Mouse (Mus musculus) cerebellum, adult 9-10 months (tissue): Measurements from ENCODE around the gene Cox6b2.
"Not testable (repeated sequence)": the region's sequence is repeated elsewhere in the genome, so short reads cannot be mapped to it uniquely, and the experiment has no call there.

Source experiments
- DNase-seq: peaks from one replicate; pipeline ENCODE4 v3.0.0; 2022

Cox6b2 gene

DNA sequence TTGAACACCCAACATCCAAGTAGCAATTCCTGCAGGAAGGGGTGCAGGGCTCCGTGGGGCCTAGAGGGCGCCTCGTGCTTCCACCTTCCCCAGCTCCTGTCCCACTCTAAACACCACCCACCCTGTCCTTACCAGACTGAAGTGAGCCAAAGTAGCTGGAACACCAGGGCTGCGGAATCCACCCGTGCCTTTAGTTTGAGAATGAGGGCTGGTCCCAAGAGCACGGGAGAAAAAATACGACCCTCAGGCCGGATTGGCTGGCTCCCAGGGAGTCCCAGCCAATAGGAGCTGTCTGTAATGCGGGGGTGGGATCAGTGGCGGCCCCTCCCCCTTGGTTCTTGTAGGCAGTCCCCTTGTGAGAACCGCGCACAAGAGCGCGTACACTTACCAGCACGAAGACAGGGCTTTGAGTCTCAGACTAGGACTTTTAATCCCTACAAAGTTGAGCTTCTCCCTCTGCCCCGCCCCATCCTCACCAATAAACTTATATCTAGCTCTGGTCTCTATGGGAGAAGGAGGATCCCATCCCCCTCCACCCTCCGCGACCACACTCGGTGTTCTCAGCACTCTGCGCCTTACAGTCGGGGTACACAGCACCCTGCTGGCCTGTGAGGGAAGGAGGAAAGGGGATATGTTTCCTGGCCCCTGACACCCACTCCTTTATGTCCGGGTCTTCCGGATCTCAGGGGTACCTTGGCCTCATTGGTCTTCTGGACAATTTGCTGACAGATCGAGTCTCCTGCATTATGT is at the start of gene Cox6b2:
Gene Cox6b2, minus strand, starts transcription at position 274 of the 750 bp plus-strand sequence.
- peak; percentile 35 for DNase-seq

- DNase-seq: no peak
These were observed 49.4 kb upstream of the Cox6b2 start for GRCm38 (mm10) chr7:4802247-4802646.

DNA sequence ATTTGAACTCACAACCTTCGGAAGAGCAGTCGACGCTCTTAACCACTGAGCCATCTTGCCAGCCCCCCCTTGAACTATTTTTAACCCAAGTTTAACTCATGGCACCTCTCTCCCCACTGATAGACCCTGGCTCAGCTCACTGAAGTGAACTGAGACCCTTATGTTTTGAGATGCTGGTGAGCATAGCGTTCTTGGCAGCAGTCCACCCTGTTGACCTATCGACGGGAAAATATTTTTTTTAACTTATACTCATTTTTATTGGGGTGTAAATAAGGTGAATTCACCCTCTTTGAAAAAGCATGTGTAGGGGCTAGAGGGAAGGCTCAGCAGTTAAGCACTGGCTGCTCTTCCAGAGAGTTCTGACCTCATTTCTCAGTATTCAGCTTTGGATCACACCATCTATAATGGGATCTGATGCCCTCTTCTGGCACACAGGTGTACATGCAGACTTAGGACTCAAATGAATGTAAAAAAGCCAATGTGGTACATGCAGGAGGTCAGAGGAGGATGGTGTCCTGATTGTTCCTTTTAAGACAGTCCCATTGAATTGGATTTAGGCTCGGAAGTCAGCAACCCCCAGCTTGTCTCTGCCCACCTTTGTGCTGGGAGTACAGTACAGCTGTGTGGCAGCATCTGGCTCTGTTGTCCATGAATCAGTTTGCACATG is 43.0 kb upstream of the Cox6b2 start:
- DNase-seq: peak; percentile 79

DNA sequence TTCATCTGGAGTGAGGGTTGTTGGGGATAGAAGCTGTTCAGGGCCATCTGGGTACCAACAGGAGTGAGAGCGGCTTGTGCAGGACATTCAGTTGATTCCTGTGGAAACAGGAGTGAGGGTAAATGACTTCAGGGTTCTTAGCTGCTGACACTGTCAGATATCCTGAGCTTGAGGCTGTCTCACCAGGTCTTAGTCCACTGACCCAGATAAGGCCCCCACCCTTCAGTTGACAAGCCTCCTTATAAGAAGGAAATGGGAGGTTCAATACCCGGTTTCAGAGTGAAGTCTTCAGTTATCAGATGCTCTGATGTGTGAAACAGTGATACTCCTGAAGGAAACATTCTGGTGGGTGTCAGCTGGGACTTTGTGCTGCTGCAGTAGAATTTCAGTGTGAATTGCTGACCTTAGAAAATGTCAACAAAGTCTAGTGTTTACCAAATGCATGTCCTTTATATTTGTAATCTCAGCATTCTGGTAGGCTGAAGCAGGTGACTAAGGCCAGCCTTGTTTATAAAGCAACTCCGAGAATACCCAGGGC is 41.8 kb upstream of the Cox6b2 start:
- no peak for DNase-seq

- no peak for DNase-seq
These were observed 40.8 kb upstream of the Cox6b2 start for GRCm38 (mm10) chr7:4793674-4794073.

DNA sequence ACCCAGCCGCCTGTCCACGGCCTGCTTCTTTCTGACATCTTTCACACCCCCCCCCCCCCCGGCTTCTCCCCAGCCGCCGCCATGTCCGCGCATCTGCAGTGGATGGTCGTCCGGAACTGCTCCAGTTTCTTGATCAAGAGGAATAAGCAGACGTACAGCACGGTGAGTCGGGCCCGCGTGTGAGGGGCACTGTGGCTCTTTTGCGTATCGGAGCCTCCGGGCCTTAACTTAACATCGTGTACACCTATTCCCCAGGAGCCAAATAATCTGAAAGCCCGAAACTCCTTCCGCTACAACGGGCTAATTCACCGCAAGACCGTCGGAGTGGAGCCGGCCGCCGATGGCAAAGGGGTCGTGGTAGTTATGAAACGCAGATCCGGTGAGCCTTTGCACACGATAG is 40.4 kb upstream of the Cox6b2 start:
- not testable (repeated sequence) for DNase-seq

DNA sequence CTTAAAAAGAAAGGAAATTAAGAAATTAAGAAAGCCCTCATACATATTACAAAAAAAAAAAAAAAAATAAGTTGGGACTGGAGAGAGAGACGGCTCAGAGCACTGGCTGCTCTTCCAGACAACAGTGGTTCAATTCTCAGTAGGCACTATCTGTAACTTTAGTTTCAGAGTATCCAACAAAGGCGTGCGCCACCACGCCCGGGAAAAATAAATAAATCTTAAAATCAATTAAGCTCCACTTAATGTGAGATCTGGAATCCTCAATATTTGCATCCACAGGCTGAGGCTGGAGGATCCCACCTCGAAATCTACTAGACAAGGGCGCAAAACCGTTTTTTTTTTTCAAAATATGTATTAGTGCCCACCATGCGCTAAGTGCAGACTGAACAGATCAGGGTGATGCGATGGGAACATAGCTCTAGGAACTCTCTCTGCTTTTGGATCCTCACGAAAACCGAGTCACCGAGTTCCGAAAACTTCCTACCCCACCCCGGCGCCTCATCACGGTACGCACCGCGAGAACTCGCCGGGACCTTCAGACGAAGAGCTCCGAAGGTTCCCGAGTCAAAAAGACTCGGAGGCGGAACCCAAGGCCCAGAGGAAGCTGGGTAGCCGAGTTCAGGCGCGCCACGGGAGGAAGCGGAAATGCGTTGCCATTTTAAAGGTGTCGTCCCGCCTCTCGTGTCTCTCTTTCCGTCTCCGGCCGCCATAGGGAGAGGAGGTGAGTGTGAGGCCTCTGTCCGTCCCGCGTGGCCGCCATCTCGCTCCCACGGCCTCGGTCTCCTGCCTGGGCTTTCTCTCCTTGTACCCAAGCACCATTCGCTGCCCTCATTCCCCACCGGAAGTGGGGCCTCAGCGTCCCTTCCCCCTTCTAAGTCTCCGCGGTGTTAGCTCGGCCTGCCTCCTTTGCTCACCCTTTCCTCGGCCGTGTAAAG is 39.7 kb upstream of the Cox6b2 start, which contains the start of gene Rpl28:
Gene Rpl28, plus strand, starts transcription at position 597 of the 935 bp plus-strand sequence.
- peak; percentile 93 for DNase-seq

DNA sequence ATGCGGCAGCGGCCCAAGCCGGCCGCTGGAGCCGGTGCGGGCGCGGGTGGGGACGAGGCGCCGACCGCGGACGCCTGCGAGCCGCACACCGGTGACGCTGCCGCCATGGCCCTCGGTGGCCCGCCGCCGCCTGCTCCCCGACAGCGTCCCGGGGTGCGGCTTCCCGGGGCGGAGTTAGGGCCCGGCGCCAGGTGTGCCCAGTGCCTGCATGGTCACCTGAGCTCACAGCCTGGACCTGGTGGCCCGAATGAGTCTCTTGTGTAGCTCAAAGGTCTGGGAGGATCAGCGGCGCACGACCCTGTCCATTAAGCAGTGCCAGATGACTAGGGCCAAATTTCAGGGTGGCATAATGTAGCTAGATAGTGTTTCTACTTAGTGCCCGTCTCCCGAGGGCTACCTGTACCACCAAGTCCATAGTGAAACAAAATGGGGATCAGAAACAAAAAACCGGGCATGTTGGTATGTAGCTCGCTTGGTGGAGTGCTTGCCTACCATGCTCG is 36.6 kb upstream of the Cox6b2 start, which contains the start of gene Tmem238:
Gene Tmem238, minus strand, starts transcription at position 221 of the 500 bp plus-strand sequence.
- peak; percentile 80 for DNase-seq

DNA sequence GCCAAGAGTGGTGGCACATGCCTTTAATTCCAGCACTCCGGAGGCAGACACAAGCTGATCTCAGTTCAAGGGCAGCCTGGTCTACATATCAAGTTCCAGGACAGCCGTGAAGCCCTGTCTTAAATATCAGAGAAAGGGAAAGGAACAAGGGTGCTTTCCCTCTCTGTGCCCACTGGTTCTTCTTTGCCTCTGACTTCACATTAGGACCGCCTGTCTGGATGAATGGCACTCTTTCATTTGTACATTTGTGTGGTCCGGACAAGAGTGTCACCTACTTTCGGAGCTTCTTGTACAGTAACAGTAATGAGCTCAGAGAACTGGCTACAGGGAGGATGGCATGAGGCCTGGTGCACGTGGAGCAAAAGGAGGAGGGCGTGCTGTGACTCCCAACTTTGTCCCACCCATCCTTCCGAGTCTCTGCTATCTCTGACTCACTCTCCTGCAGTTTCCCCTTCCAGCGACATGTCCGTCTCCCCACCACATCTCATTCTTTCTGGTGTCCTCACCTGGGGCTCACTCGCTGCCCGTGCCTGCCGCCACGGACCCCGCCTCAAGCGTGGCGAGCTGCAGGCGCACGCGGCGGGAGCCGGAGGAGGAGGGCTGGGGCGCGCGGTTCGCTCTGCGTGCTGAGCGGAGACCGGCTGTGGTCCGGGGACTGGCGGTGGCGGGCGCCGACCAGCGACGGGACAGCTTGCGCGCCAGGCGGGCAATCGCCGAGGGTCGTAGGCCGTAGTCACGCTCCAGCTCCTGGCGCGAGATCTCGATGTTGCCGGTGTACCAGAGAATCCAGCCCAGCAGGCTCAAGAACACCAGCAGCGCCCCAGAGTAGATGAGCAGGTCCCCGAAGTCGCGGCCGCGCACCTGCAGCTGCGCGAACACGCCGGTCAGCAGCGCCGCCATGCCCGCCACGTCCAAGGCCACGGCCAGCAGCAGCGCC is 35.9 kb upstream of the Cox6b2 start:
- DNase-seq: peak; percentile 63

GRCm38 (mm10) chr7:4783667-4784268 is 30.9 kb upstream of the Cox6b2 start:
- peak; percentile 82 for DNase-seq

- DNase-seq: no peak
These were observed 29.9 kb upstream of the Cox6b2 start, which contains the start of the genes Il11 and Tmem190 for GRCm38 (mm10) chr7:4782759-4783158. Gene Il11 (minus strand): TSS chr7:4782859. Gene Tmem190 (plus strand): TSS chr7:4782937.

DNA sequence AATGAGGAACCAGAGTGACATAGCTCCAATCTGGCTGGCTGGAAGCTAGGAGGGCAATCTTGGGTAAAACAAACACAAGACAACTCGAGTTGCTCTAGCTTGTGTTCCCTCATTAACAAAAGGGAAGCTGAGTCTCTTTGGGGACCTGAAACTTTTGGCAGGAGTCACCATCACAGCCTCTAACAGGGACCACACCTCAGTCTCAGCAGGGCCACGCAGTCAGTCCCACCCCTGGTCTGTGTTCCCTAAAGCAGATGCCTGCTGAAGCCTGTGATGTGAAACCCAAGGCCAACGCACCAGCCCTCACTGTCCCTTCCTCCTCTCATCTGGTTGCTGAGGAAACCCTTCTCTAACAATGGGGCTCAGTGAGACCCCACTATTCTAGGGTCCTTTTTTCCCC is 29.2 kb upstream of the Cox6b2 start:
- no peak for DNase-seq

GRCm38 (mm10) chr7:4779921-4780320 is 27.0 kb upstream of the Cox6b2 start:
- DNase-seq: no peak

DNA sequence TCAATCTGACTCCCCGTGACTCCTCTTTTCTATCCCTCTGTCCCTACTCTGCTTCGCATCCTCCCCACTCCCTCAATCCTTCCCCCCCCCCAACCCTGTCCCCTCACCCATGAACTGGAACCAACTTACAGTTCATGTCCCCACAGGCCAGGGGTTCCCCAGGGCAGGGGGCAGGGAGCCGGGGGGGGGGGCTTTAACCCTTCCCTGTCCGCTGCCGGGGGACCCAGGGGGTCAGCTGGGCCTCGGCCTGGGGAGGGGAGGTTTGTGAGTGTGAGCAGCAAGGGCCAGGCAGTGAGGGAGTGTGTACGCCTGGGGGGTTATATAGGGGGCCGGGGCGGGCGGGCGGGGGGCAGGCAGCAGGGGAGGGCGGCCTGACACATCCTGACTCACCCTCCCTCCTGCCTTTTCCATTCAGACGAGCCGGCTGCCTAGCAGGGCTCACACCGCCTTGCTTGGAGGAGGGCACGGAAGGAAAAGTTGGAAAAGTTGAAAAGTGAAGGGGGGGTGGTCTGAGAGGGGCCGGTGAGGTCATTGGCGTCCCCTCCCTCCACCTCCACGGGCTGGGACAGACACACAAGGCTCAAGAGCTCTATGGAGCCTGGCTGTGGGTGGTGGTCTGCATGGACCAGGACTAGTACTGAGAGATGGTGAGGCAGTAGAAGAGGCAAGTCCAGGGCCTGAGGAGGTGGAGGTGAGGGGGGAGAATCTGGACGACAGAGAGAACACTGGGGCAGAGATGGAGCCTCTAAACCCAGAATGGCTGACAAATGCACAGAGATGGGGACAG is 25.1 kb upstream of the Cox6b2 start:
- DNase-seq: no peak

DNA sequence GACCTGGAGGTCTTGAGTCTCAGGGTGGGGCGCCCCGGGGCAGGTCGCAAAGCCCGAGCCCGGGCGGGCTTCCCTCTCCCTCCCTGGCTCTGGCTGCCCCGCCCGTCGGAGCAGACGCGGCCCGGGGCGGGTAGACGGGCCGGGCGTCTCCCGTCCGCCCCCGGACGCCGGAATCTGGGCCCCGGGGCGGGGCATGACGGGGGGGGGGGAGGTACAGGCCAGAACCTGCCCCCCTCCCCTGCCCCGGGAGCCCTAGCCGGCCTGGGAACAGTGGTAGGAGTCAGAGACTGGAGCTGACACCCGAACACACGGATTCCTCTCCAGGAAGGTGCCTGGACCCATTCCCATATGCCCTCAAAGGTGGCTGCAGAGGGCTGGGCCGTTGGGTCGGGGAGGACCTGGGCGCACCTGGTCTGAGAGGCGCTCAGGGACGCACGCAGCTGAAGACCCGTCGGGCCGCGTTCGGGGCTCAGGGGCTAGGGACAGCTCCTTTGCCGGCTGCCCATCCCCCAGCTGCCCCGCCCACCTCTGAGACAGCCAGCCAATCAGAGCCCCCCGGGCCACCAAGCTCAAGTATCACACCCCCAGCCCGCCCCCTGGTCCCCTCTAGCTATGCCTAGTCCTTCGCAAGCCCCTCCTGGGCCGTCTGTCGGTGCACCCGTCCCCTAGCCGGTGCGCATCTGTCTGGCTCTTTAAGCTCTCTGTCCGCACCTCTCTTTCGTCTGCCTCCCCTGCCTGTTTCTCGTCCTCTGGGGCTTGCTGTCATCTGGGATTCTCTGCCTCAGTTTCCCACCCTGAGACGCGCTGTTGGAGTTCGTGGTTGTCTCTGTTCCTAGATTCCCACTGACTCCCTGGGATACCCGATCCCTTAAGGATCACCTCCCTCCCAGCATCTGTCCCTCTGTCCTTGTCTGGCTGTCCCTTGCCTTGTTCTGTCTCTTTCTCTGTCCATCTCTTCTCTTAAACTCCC is 24.3 kb upstream of the Cox6b2 start:
- no peak for DNase-seq

DNA sequence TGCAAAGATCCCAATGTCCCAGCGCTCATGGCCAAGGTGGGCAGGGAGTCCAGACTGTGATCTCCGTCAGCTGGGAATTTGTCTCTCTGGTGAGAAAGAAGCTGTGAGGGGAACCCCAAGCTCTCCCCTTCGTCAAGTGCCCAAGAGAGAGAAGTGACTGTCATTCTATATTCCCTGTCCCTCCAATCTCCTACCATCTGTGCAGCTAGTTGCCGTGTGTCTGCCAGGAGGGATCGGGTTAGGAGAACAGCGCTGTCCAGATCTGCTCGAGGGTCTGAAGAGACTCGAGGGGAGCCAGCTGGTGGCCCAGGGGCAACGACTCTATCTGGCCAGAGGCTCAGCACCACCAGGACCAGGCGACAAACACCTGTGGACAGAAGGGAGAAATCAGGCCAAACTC is 23.2 kb upstream of the Cox6b2 start:
- DNase-seq: no peak

DNA sequence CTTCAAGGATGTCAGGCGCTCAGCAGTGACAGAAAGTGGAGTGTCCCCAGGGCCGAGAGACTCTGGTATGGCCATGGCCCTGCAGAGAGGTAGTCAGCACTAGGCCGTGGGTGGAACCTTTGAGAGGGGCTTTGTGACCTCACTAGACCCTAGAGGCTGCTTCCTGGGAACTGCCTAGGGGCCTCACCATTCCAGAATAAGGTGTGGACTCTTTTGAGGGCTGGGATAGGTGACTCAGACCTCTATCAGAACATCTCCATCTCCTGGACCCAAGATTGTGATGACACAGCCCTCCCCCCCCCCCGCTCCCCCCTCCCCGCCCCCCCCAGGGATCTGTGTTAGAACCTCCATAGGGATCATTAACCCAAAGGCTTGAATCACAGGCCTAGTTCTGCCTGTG is 18.3 kb upstream of the Cox6b2 start, which contains the start of gene Fam71e2:
Gene Fam71e2, minus strand, starts transcription at position 101 of the 400 bp plus-strand sequence.
- DNase-seq: no peak

DNA sequence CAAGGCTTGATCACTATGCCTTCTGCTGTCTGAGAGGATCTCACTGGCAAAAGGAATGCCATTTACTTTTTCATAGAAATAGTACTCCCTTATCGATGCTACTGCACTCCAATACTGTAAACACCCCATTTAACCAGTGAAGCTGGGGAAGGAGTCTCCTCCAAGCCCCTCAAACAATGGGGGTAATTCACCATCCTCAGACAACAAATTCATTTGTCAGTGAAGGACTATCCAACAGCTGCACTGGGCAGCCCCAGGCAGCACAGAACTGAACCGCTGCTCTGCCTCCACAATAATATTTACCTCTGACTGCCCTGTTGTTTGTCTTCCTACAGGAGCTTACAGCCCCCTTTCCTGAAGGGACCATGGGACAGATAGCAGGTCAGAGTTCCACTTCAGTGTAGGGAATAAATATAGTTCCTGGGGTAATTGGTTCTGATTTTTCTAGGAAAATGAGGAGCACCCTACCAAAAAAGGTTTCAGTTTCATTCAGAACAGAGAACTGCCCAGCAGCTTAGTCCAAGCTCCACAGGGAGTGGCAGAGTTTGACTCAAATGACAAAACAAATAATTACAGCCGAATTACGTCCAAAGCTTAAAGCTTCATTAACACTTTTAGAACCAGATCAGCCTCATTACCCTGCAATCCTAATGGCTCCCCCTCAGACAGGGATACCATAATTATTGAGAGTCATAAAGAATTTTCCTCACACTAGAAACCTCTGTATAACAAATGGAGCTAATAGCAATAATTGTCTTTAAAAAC is 12.2 kb upstream of the Cox6b2 start:
- DNase-seq: no peak
